Mouse (Mus musculus): ENCODE measurements at regions not wholly inside any gene's neighbourhood (a gene's known extent, or its start where the extent isn't known, plus 50 kb on each side); places are given as distances from the start of the nearest gene placed in this dataset.

DNA sequence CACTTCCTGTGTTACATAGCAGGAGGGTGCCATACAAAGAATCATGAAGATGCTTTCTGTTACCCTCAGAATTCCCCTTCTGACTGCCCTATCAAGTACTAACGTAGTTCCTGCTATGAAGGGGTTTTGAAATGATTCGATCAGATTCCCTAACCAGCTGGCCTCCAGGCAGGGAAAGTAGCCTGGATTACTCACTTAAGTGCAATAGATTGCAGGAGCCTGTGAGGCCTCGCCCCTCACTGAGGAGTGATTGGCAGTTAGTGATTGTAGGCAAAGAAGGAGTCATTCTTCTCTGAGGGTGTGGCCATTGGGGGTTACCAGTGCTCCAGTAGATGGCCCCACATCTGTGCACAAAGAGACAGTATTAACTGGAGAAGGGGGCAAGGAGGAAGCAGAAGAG lies 122.1 kb upstream of the Sox9 start:
- H3K4me1 ChIP-seq, result peaks cover 7% of the 10 kb centered on the region; the same call in 1 of the 2 replicates
- no peaks in the 10 kb centered on the region for H3K36me3 ChIP-seq
- no peak overlapping the region for H3K4me2 ChIP-seq (replicated peaks)
- H3K27me3 ChIP-seq (replicated peaks), result no peaks in the 10 kb centered on the region
- no peaks in the 10 kb centered on the region for H3K9me3 ChIP-seq
- ATAC-seq (ENCODE audit: low FRiP score, low read depth), result no peak
- H3K27ac ChIP-seq, result no peak overlapping the region
- WGBS, result 76% methylated on average over 3 of the region's 3 CpGs
- H3K9ac ChIP-seq, result no peak overlapping the region
- H3K4me3 ChIP-seq, result no peak overlapping the region

GRCm38 (mm10) chr11:112661426-112661825 lies 120.6 kb upstream of the Sox9 start:
- no peak overlapping the region for H3K27ac ChIP-seq
- H3K9me3 ChIP-seq, result no peaks in the 10 kb centered on the region
- no peak for ATAC-seq (ENCODE audit: low FRiP score, low read depth)
- H3K4me2 ChIP-seq (replicated peaks), result no peak overlapping the region
- no peaks in the 10 kb centered on the region for H3K36me3 ChIP-seq
- peaks cover 7% of the 10 kb centered on the region; the same call in 1 of the 2 replicates for H3K4me1 ChIP-seq
- no peak overlapping the region for H3K9ac ChIP-seq
- no peak overlapping the region for H3K4me3 ChIP-seq
- 93% methylated on average over 7 of the region's 7 CpGs for WGBS
- no peaks in the 10 kb centered on the region for H3K27me3 ChIP-seq (replicated peaks)

GRCm38 (mm10) chr11:112667311-112667710 lies 114.7 kb upstream of the Sox9 start:
- Histone ChIP-seq H3K27ac (no peak overlapping the region), H3K4me1 (no peaks in the 10 kb centered on the region), H3K36me3 (no peaks in the 10 kb centered on the region), H3K4me2 (replicated peaks) (no peak overlapping the region), H3K9me3 (no peaks in the 10 kb centered on the region), H3K27me3 (replicated peaks) (no peaks in the 10 kb centered on the region), H3K9ac (no peak overlapping the region), H3K4me3 (no peak overlapping the region)
- 91% methylated on average over 7 of the region's 7 CpGs for WGBS
- no peak for ATAC-seq (ENCODE audit: low FRiP score, low read depth)

GRCm38 (mm10) chr11:112672086-112672485 lies 109.9 kb upstream of the Sox9 start:
- no peak overlapping the region for H3K4me3 ChIP-seq
- no peaks in the 10 kb centered on the region for H3K36me3 ChIP-seq
- WGBS, result 81% methylated on average over 4 of the region's 4 CpGs
- no peak overlapping the region for H3K27ac ChIP-seq
- no peak for ATAC-seq (ENCODE audit: low FRiP score, low read depth)
- H3K9me3 ChIP-seq, result no peaks in the 10 kb centered on the region
- H3K4me1 ChIP-seq, result no peaks in the 10 kb centered on the region
- H3K4me2 ChIP-seq (replicated peaks), result no peak overlapping the region
- H3K27me3 ChIP-seq (replicated peaks), result no peaks in the 10 kb centered on the region
- no peak overlapping the region for H3K9ac ChIP-seq

DNA sequence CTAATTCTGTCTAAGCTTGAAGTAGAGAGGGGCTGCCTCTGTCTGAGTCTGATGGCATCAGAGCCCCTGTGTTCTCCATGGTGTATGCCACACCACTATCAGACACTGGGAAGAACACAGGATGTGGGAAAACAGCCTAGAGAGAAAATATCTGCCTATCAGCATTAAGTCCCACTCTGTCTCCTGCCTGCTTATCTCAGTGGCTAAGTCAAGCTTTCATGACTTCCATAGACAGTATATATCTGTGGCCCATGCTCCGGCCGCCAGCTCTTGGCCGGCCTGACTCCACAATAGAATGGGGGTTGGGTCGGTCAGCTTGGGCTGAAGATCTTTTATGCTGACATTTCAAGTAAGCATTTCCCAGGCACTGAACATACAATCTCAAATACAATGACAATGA lies 92.0 kb upstream of the Sox9 start:
- ATAC-seq (ENCODE audit: low FRiP score, low read depth), result no peak
- Histone ChIP-seq H3K27me3 (replicated peaks) (no peaks in the 10 kb centered on the region), H3K9ac (no peak overlapping the region), H3K4me1 (no peaks in the 10 kb centered on the region), H3K36me3 (no peaks in the 10 kb centered on the region), H3K4me2 (replicated peaks) (no peak overlapping the region), H3K9me3 (no peaks in the 10 kb centered on the region), H3K27ac (no peak overlapping the region), H3K4me3 (no peak overlapping the region)
- WGBS, result 91% methylated on average over 4 of the region's 4 CpGs

- Histone ChIP-seq H3K9ac (no peak overlapping the region), H3K4me3 (no peak overlapping the region), H3K9me3 (no peaks in the 10 kb centered on the region), H3K4me1 (peaks cover 5% of the 10 kb centered on the region), H3K4me2 (replicated peaks) (no peak overlapping the region), H3K36me3 (no peaks in the 10 kb centered on the region), H3K27ac (no peak overlapping the region), H3K27me3 (replicated peaks) (0 out of 2 replicates have a peak, but pooled peaks cover 2% of the 10 kb centered on the region)
- no peak for ATAC-seq (ENCODE audit: low FRiP score, low read depth)
- WGBS, result 78% methylated on average over 10 of the region's 10 CpGs
Observed at GRCm38 (mm10) chr11:112706091-112706490, 75.9 kb upstream of the Sox9 start.

DNA sequence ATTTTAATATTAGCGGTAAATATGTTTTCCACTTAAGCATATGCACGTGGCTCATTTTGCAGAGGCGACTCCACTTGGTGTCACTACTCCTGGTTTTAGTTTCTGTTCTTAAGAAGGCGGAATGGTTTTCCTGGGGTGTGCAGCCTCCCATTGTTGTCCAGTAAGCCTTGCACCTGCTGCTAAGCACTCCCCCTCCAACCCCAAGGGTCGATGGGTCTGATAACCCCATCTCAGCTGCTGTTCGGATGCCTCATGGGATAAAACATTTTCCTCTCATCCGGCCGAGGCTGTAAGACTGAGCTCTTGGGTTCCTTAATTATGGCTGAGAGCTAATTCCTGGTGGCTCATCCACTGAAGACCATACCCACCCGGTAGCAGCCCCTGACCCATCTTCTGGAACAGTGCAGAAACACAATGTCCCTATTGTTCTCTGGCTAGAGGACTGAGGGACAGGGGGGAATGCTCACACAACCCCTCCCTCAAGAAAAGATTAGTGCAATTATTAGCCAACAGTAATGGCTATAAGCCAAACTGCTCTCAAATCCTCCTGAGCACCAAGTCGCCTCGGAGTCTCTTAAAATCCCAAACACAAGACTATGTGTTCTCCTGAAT lies 73.8 kb upstream of the Sox9 start:
- 59% methylated on average over 11 of the region's 11 CpGs for WGBS
- no peak overlapping the region for H3K4me2 ChIP-seq (replicated peaks)
- H3K9ac ChIP-seq, result no peak overlapping the region
- H3K27me3 ChIP-seq (replicated peaks), result 0 out of 2 replicates have a peak, but pooled peaks cover 2% of the 10 kb centered on the region
- no peak overlapping the region for H3K4me3 ChIP-seq
- no peak for ATAC-seq (ENCODE audit: low FRiP score, low read depth)
- H3K4me1 ChIP-seq, result peaks cover 5% of the 10 kb centered on the region
- no peaks in the 10 kb centered on the region for H3K9me3 ChIP-seq
- no peak overlapping the region for H3K27ac ChIP-seq
- H3K36me3 ChIP-seq, result no peaks in the 10 kb centered on the region

DNA sequence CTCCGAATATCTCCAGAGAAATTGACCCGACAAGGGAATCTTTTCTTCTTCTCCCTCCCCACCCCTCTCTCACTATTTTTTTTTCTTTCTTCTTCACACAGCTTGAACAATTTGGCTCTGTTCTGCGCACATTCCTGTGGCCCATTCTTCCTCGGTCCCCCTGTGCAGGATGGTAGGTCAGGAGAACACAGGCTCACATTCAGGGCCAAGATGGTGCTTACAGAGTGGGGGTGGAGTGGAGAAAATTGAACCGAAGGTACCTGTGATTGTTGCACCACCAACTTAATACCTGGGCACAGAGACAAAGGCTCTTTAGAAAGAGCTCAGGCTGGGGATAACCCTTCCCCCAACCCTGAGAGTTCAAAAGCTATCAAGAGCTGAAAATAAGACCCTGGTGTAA lies 70.4 kb upstream of the Sox9 start:
- Histone ChIP-seq H3K27me3 (replicated peaks) (0 out of 2 replicates have a peak, but pooled peaks cover 2% of the 10 kb centered on the region), H3K4me3 (no peak overlapping the region), H3K36me3 (no peaks in the 10 kb centered on the region), H3K9me3 (no peaks in the 10 kb centered on the region), H3K4me1 (peaks cover 5% of the 10 kb centered on the region), H3K27ac (no peak overlapping the region), H3K4me2 (replicated peaks) (no peak overlapping the region), H3K9ac (no peak overlapping the region)
- 65% methylated on average over 5 of the region's 5 CpGs for WGBS
- no peak for ATAC-seq (ENCODE audit: low FRiP score, low read depth)

DNA sequence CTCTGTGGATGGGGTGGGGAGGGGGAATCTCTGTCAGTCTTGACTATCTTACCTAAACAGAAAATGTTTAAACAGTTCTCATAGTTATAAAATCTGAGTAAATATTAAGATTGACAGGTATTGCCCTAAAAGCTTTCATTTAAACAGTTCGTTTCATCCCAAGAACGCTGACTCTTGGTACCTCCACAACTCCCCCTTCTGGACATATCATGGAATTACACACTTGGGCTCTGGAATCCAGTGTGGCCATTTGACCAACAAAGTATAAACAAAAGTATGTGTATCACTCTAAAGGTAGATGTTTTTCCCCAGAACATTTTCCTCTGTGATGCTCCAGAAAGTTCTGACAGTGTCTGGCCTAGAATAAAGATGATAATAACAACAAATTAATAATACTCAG lies 63.5 kb upstream of the Sox9 start:
- no peak for ATAC-seq (ENCODE audit: low FRiP score, low read depth)
- Histone ChIP-seq H3K27me3 (replicated peaks) (no peaks in the 10 kb centered on the region), H3K27ac (no peak overlapping the region), H3K4me3 (no peak overlapping the region), H3K9me3 (peaks cover 3% of the 10 kb centered on the region; the same call in 1 of the 2 replicates), H3K4me1 (no peaks in the 10 kb centered on the region), H3K9ac (no peak overlapping the region), H3K36me3 (no peaks in the 10 kb centered on the region), H3K4me2 (replicated peaks) (no peak overlapping the region)
- WGBS, result 85% methylated on average over 2 of the region's 2 CpGs

DNA sequence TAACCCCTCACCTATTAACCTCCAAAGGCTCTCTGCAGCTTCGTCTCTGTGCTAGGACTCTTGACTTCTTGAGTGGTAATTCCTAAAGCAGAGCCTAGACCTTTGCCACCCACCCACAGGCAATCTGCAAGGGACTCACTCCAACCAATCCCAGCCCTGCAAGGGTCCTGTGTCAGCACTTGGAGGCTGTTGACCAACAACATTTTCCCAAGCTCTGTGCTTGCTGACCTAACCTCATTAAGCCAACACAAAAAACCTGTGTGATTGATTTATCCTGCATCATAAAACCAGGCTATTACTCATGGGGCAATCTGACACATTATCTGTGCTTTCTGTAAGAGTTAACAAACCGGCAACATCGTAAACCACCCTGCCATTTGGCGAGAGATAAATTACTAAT lies 61.4 kb upstream of the Sox9 start:
- H3K27ac ChIP-seq, result no peak overlapping the region
- no peak overlapping the region for H3K4me3 ChIP-seq
- H3K36me3 ChIP-seq, result no peaks in the 10 kb centered on the region
- H3K9me3 ChIP-seq, result peaks cover 3% of the 10 kb centered on the region; the same call in 1 of the 2 replicates
- no peak overlapping the region for H3K4me2 ChIP-seq (replicated peaks)
- H3K27me3 ChIP-seq (replicated peaks), result no peaks in the 10 kb centered on the region
- ATAC-seq (ENCODE audit: low FRiP score, low read depth), result no peak
- H3K4me1 ChIP-seq, result no peaks in the 10 kb centered on the region
- no peak overlapping the region for H3K9ac ChIP-seq
- 71% methylated on average over 4 of the region's 4 CpGs for WGBS

- H3K4me2 ChIP-seq (replicated peaks), result no peak overlapping the region
- no peaks in the 10 kb centered on the region for H3K4me1 ChIP-seq
- 67% methylated on average over 4 of the region's 4 CpGs for WGBS
- peaks cover 3% of the 10 kb centered on the region; the same call in 1 of the 2 replicates for H3K9me3 ChIP-seq
- H3K9ac ChIP-seq, result no peak overlapping the region
- no peak for ATAC-seq (ENCODE audit: low FRiP score, low read depth)
- no peak overlapping the region for H3K27ac ChIP-seq
- H3K27me3 ChIP-seq (replicated peaks), result no peaks in the 10 kb centered on the region
- no peaks in the 10 kb centered on the region for H3K36me3 ChIP-seq
- no peak overlapping the region for H3K4me3 ChIP-seq
Observed at GRCm38 (mm10) chr11:112722936-112723335, 59.1 kb upstream of the Sox9 start.

GRCm38 (mm10) chr11:112728154-112728952 lies 53.7 kb upstream of the Sox9 start:
- H3K4me1 ChIP-seq, result no peaks in the 10 kb centered on the region
- H3K36me3 ChIP-seq, result no peaks in the 10 kb centered on the region
- H3K4me2 ChIP-seq (replicated peaks), result no peak overlapping the region
- H3K9ac ChIP-seq, result no peak overlapping the region
- no peak for ATAC-seq (ENCODE audit: low FRiP score, low read depth)
- no peaks in the 10 kb centered on the region for H3K27me3 ChIP-seq (replicated peaks)
- WGBS, result 46% methylated on average over 15 of the region's 15 CpGs
- H3K27ac ChIP-seq, result no peak overlapping the region
- H3K9me3 ChIP-seq, result no peaks in the 10 kb centered on the region
- no peak overlapping the region for H3K4me3 ChIP-seq
